Mouse (Mus musculus): ENCODE results near the gene Shb. TPM values are rescaled to one million over a fixed set of nuclear protein-coding genes. Genes with fewer than 3 reads are reported as not detected.

The Shb gene
- polyA plus RNA-seq, 1 experiment, result 71.5 TPM

DNA sequence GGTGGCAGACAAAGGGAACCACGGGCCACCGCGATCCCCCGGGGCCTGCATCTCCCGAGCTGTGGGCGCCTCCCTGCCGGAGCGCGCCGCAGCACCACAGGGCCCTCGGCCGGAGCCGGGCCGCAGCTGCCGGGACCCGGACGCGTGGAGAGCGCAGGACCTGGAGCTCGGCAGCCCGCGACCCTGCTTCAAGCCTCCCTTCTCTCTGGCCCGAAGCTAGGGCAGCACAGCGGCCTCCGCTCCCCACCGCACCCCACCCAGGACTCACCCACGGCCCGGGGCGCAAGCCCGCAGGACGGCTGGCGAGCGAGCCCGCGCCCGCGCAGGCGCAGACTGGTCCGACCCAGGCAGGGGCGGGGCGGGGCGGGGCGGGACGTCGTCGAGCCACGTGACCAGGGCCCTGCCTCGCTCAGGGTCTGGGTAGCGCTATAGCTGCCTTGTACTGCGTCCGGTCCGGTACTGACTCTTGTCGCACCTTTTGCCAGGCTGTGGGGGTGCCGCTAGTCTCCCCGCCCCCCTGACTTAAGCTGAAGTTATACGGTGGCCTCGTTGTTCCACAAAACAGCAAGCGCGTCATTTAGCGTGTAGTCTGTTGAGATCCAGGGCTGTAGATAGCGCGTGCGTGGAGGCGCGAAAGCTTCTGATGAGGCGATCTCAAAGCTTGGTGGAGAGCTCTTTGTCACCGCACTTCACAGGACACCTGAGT, 123.7 kb downstream of the Shb start, which contains the start of gene Slc25a51:
Slc25a51 (minus strand) TSS at position 340 of the 706 bp plus-strand sequence.
- Histone ChIP-seq H3K27me3 (ENCODE audit: control insufficient read depth, insufficient read depth, low read length) (no peaks in the 10 kb centered on the region), H3K4me3 (ENCODE audit: low read depth, low read length) (peak within 1 kb of the TSS; percentile 99), H3K4me1 (ENCODE audit: control insufficient read depth, insufficient read depth, insufficient read length, low read length) (peaks cover 12% of the 10 kb centered on the region; the same call in 1 of the 2 replicates), H3K36me3 (ENCODE audit: control insufficient read depth, insufficient read depth, low read length) (peaks cover 9% of the 10 kb centered on the region), H3K27ac (ENCODE audit: insufficient read depth, low read depth, low read length) (peak within 1 kb of the TSS; percentile 97)
- WGBS, result under 1% methylated on average over 58 of the region's 67 CpGs
- no peak for TF ChIP-seq CTCF (IDR thresholded peaks at IDR 0.05; ENCODE audit: extremely low read depth, insufficient read length, insufficient replicate concordance, low read depth, low read length)
- peak; percentile 87 for TF ChIP-seq POLR2A (IDR thresholded peaks at IDR 0.05; ENCODE audit: low read depth, low read length)

DNA sequence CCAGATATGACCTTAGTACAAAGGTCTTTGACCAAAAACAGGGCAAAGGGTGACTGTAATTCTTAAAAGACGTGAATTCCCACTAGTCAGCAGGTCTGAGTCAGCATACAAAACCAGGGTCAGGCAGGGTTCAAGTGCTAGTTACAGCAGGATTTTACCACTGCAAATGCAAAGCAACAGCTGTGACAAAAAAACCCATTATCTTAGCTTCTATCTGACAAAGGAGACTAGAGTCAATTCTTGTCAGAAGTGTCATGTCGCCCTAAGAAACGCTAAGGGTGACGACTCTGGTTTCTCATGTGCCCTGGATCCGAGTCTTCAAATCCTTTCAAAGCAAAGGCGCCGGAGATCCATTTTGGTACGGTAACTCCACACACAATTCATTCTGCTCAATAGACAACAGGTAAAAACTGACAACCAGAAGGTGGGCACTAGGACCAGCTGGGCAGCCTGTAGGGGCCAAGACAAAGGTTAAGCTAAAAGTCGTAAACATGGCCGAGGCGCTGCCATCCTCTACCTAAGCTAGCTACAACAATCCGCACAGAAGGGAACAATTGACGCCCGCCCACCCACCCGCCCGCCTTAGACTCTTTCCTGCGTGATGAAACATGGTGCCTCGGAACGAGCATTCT, 124.5 kb downstream of the Shb start:
- WGBS, result under 1% methylated on average over 19 of the region's 19 CpGs

DNA sequence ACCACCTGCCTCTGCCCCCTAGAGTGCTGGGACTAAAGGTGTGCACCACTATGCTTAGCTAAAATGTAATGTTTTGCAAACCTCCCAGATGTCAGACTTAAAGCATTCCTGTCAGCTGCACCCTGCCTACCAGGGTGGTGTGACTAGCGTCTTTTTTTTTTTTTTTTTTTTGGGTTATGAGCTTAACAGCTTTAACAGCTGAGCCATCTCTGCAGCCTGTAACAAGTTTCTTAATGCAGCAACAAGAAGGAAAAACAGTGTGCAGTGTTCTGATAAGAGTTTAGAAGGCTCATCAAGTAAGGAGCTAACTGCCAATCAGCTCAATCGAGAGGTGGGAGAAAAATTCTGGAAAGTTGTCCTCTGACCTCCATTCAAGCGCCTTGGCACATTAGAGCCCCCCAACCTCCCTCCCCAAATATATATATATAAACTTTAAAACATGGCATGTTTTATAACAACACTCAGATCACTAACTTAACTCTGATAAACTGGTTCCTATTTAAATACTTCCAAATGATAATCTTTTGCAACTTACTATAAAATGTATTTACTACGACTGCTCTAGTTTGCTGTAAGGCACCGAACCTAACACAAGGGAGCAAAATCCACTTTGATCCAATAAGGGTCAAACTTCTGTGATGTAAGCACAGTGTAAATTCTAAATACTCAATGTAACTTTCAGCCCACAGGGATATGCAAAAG, 125.1 kb downstream of the Shb start:
- no peaks in the 10 kb centered on the region for H3K27me3 ChIP-seq (ENCODE audit: control insufficient read depth, insufficient read depth, low read length)
- H3K4me3 ChIP-seq (ENCODE audit: low read depth, low read length), result no peak overlapping the region; the same call in 1 of the 2 replicates
- no peak for TF ChIP-seq POLR2A (IDR thresholded peaks at IDR 0.05; ENCODE audit: low read depth, low read length)
- no peak for TF ChIP-seq CTCF (IDR thresholded peaks at IDR 0.05; ENCODE audit: extremely low read depth, insufficient read length, insufficient replicate concordance, low read depth, low read length)
- H3K36me3 ChIP-seq (ENCODE audit: control insufficient read depth, insufficient read depth, low read length), result peaks cover 12% of the 10 kb centered on the region
- peak overlapping the region; percentile 7; the same call in 1 of the 2 replicates for H3K27ac ChIP-seq (ENCODE audit: insufficient read depth, low read depth, low read length)
- WGBS, result 31% methylated on average over 5 of the region's 5 CpGs
- H3K4me1 ChIP-seq (ENCODE audit: control insufficient read depth, insufficient read depth, insufficient read length, low read length), result peaks cover 21% of the 10 kb centered on the region

More for the DNA sequence above, 124.5 kb downstream of the Shb start:
- peaks cover 15% of the 10 kb centered on the region; the same call in 1 of the 2 replicates for H3K4me1 ChIP-seq (ENCODE audit: control insufficient read depth, insufficient read depth, insufficient read length, low read length)
- peak overlapping the region; percentile 99 for H3K4me3 ChIP-seq (ENCODE audit: low read depth, low read length)
- no peak for TF ChIP-seq CTCF (IDR thresholded peaks at IDR 0.05; ENCODE audit: extremely low read depth, insufficient read length, insufficient replicate concordance, low read depth, low read length)
- no peak for TF ChIP-seq POLR2A (IDR thresholded peaks at IDR 0.05; ENCODE audit: low read depth, low read length)
- H3K27ac ChIP-seq (ENCODE audit: insufficient read depth, low read depth, low read length), result peak overlapping the region; percentile 97
- no peaks in the 10 kb centered on the region for H3K27me3 ChIP-seq (ENCODE audit: control insufficient read depth, insufficient read depth, low read length)
- H3K36me3 ChIP-seq (ENCODE audit: control insufficient read depth, insufficient read depth, low read length), result peaks cover 9% of the 10 kb centered on the region

DNA sequence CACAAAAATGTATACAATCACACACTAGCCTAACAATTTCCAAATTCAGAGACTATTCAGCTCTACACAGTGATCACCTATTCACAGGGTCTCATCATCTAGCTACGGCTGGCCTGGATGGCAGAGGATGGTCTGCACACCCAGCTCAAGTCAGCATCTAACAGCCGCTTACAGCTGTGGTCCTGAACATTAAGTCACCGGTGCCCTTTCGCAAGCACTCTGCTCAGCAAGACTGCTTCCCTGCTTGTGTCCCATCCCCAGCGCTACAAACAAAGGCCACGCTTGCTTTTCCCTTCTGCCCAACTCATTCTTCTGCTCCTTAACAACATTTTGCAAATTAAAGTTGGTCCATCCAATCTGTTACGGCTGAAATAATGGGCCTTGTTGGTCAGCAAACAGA, 125.9 kb downstream of the Shb start:
- H3K27ac ChIP-seq (ENCODE audit: insufficient read depth, low read depth, low read length), result peak overlapping the region; percentile 37; the same call in 1 of the 2 replicates
- no peaks in the 10 kb centered on the region for H3K27me3 ChIP-seq (ENCODE audit: control insufficient read depth, insufficient read depth, low read length)
- H3K4me1 ChIP-seq (ENCODE audit: control insufficient read depth, insufficient read depth, insufficient read length, low read length), result peaks cover 24% of the 10 kb centered on the region
- no peak for TF ChIP-seq POLR2A (IDR thresholded peaks at IDR 0.05; ENCODE audit: low read depth, low read length)
- no peak for TF ChIP-seq CTCF (IDR thresholded peaks at IDR 0.05; ENCODE audit: extremely low read depth, insufficient read length, insufficient replicate concordance, low read depth, low read length)
- peaks cover 14% of the 10 kb centered on the region for H3K36me3 ChIP-seq (ENCODE audit: control insufficient read depth, insufficient read depth, low read length)
- H3K4me3 ChIP-seq (ENCODE audit: low read depth, low read length), result 0 out of 2 replicates have a peak overlapping the region, but pooled peaks have one; percentile 20
- 83% methylated on average over 7 of the region's 7 CpGs for WGBS

DNA sequence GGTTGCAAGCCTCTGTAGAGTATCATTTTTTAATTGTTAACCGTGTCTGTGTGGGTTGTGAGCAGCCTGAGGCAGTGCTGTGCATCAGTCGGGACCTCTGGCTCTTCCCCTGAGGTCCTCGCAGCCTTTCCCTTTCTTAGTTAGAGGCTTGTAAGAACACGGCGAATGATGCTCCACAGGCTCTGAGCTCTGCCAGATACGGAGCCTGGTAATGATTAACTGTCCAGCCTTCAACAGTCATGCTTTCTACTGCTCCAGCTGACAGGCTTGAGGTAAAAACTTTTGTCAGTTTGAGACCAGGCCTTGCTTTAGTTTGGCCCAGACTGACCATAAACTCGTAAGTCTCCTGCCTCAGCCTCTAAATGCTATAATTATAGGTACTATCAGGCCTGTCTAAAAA, 127.0 kb downstream of the Shb start:
- H3K4me1 ChIP-seq (ENCODE audit: control insufficient read depth, insufficient read depth, insufficient read length, low read length), result peaks cover 24% of the 10 kb centered on the region
- no peak for TF ChIP-seq CTCF (IDR thresholded peaks at IDR 0.05; ENCODE audit: extremely low read depth, insufficient read length, insufficient replicate concordance, low read depth, low read length)
- TF ChIP-seq POLR2A (IDR thresholded peaks at IDR 0.05; ENCODE audit: low read depth, low read length), result no peak
- peaks cover 21% of the 10 kb centered on the region for H3K36me3 ChIP-seq (ENCODE audit: control insufficient read depth, insufficient read depth, low read length)
- WGBS, result 34% methylated on average over 7 of the region's 7 CpGs
- H3K27ac ChIP-seq (ENCODE audit: insufficient read depth, low read depth, low read length), result no peak overlapping the region
- H3K4me3 ChIP-seq (ENCODE audit: low read depth, low read length), result no peak overlapping the region
- H3K27me3 ChIP-seq (ENCODE audit: control insufficient read depth, insufficient read depth, low read length), result no peaks in the 10 kb centered on the region

DNA sequence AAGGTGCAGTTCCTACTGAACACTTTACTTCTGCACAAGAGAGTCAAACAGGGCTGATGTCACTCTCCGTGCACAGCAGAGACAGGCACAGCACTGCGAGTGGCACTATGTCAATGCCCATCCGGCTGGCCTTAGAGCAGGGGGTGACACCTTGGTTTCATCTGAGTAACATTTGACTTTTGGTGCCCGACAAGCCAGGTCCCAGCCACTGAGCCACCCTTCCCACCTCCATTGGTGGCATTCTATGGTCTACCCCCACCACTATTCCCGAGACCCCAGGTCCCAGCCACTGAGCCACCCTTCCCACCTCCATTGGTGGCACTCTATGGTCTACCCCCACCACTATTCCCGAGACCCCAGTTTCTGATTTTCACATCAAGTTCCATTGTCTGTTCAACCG, 128.2 kb downstream of the Shb start:
- no peak for TF ChIP-seq POLR2A (IDR thresholded peaks at IDR 0.05; ENCODE audit: low read depth, low read length)
- no peak for TF ChIP-seq CTCF (IDR thresholded peaks at IDR 0.05; ENCODE audit: extremely low read depth, insufficient read length, insufficient replicate concordance, low read depth, low read length)
- H3K27ac ChIP-seq (ENCODE audit: insufficient read depth, low read depth, low read length), result peak overlapping the region; percentile 72
- no peak overlapping the region for H3K4me3 ChIP-seq (ENCODE audit: low read depth, low read length)
- WGBS, result 95% methylated on average over 7 of the region's 7 CpGs
- H3K36me3 ChIP-seq (ENCODE audit: control insufficient read depth, insufficient read depth, low read length), result peaks cover 32% of the 10 kb centered on the region
- H3K27me3 ChIP-seq (ENCODE audit: control insufficient read depth, insufficient read depth, low read length), result no peaks in the 10 kb centered on the region
- H3K4me1 ChIP-seq (ENCODE audit: control insufficient read depth, insufficient read depth, insufficient read length, low read length), result peaks cover 24% of the 10 kb centered on the region

Measured in small intestine, adult 2 months (tissue).